Comparison of ENCODE assay signal across 10 mouse cellular contexts in the genomic region with DNA sequence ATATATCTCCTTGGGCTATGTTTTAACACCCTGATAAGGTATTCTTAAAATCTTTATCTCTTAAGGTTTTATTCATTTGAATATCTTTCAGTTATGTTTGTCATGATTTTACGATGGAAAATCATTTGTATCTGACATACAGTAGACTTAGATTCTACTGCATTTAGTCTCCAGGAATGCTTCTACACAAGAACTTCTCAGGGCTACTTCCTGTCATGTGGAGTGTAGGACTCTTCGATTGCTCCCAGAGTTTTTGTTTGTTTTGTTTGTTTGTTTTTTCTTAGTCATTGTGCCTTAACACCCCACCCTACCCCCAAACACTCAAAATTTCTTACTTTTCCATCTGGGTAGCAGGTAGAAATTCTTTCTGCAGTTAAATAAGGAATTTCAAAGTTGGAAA. TPM values are rescaled to one million over a fixed set of nuclear protein-coding genes. Genes with fewer than 3 reads are reported as not detected.
DNase-seq lines count a peak whose midpoint lies in the region; ATAC-seq and TF ChIP-seq lines count a peak whose summit lies in the region.
"Had no signal": no experiment of that assay in that cellular context is flagged by ENCODE, and none has a peak within 500 bp of the region (broad histone marks: within the 10 kb centered on the region; RNA-seq: fewer than 3 reads in every experiment).

No protein-coding gene starts in this region.

- 0 out of 2 replicates have a peak overlapping the region, but pooled peaks have one; percentile 23 for H3K9ac ChIP-seq in embryonic facial prominence, embryonic 15.5 days
- H3K9ac ChIP-seq in limb, embryonic 12.5 days (replicated peaks): no peak overlapping the region
- no peak overlapping the region for H3K9ac ChIP-seq in neural tube, embryonic 15.5 days (replicated peaks)

- no peak for DNase-seq in lung, adult 2 months
- DNase-seq in lung, postnatal 4 days: no peak
- DNase-seq in thymus, adult 2 months: no peak
- DNase-seq in urinary bladder, postnatal 10 days (ENCODE audit: low spot score): no peak
- DNase-seq in gastrocnemius, postnatal 4 days (ENCODE audit: low spot score in 2 of 2): no peak
- DNase-seq: adrenal gland, postnatal 14 days had no signal

- H3K36me3 ChIP-seq in embryonic facial prominence, embryonic 15.5 days: no peaks in the 10 kb centered on the region
- H3K36me3 ChIP-seq in limb, embryonic 12.5 days: no peaks in the 10 kb centered on the region
- H3K36me3 ChIP-seq in neural tube, embryonic 15.5 days: no peaks in the 10 kb centered on the region
- no peaks in the 10 kb centered on the region for H3K36me3 ChIP-seq in thymus, adult 2 months (ENCODE audit: control insufficient read depth, insufficient read depth, low read length)

- peak overlapping the region; percentile 23 for H3K4me3 ChIP-seq in lung, adult 2 months (replicated peaks; ENCODE audit: extremely low read depth, low read depth, low read length)
- peak overlapping the region; percentile 97 for H3K4me3 ChIP-seq in embryonic facial prominence, embryonic 15.5 days (replicated peaks)
- H3K4me3 ChIP-seq in limb, embryonic 12.5 days (replicated peaks): peak overlapping the region; percentile 97
- no peak overlapping the region for H3K4me3 ChIP-seq in neural tube, embryonic 15.5 days (replicated peaks)
- H3K4me3 ChIP-seq in thymus, adult 2 months (ENCODE audit: control insufficient read depth, insufficient read depth, low read length): no peak overlapping the region

- H3K9me3 ChIP-seq in embryonic facial prominence, embryonic 15.5 days (replicated peaks): no peaks in the 10 kb centered on the region
- no peaks in the 10 kb centered on the region for H3K9me3 ChIP-seq in limb, embryonic 12.5 days
- no peaks in the 10 kb centered on the region for H3K9me3 ChIP-seq in neural tube, embryonic 15.5 days (replicated peaks)

- peaks cover 4% of the 10 kb centered on the region; the same call in 1 of the 2 replicates for H3K4me1 ChIP-seq in lung, adult 2 months (ENCODE audit: control insufficient read depth, insufficient read depth, low read length)
- H3K4me1 ChIP-seq in embryonic facial prominence, embryonic 15.5 days: peaks cover 8% of the 10 kb centered on the region
- peaks cover 3% of the 10 kb centered on the region; the same call in 1 of the 2 replicates for H3K4me1 ChIP-seq in limb, embryonic 12.5 days (replicated peaks)
- H3K4me1 ChIP-seq in neural tube, embryonic 15.5 days: peaks cover 13% of the 10 kb centered on the region
- peaks cover 3% of the 10 kb centered on the region; the same call in 1 of the 2 replicates for H3K4me1 ChIP-seq in thymus, adult 2 months (replicated peaks; ENCODE audit: control insufficient read depth, insufficient read depth, low read length)

- no peak overlapping the region for H3K27ac ChIP-seq in embryonic facial prominence, embryonic 15.5 days (replicated peaks)
- no peak overlapping the region for H3K27ac ChIP-seq in limb, embryonic 12.5 days
- no peak overlapping the region for H3K27ac ChIP-seq in neural tube, embryonic 15.5 days (replicated peaks)
- no peak overlapping the region for H3K27ac ChIP-seq in thymus, adult 2 months (ENCODE audit: control insufficient read depth, insufficient read depth, low read length)

- no peak for ATAC-seq in embryonic facial prominence, embryonic 15.5 days (ENCODE audit: insufficient number of reproducible peaks, low FRiP score, low TSS enrichment, low read depth)
- no peak for ATAC-seq in limb, embryonic 12.5 days (ENCODE audit: insufficient number of reproducible peaks, insufficient read depth, low FRiP score, low TSS enrichment, low read depth)
- no peak for ATAC-seq in neural tube, embryonic 15.5 days (ENCODE audit: low FRiP score)

- peak overlapping the region; percentile 69 for H3K4me2 ChIP-seq in embryonic facial prominence, embryonic 15.5 days (replicated peaks)
- H3K4me2 ChIP-seq in limb, embryonic 12.5 days: peak overlapping the region; percentile 79
- H3K4me2 ChIP-seq in neural tube, embryonic 15.5 days: peak overlapping the region; percentile 80

- H3K27me3 ChIP-seq in embryonic facial prominence, embryonic 15.5 days: no peaks in the 10 kb centered on the region
- H3K27me3 ChIP-seq in limb, embryonic 12.5 days: no peaks in the 10 kb centered on the region
- no peaks in the 10 kb centered on the region for H3K27me3 ChIP-seq in neural tube, embryonic 15.5 days (replicated peaks)
- H3K27me3 ChIP-seq in thymus, adult 2 months (ENCODE audit: control insufficient read depth, insufficient read depth, low read length): no peaks in the 10 kb centered on the region

- no peak for TF ChIP-seq CTCF in lung, adult 2 months (IDR thresholded peaks at IDR 0.05; ENCODE audit: insufficient read depth, low read length)
- TF ChIP-seq CTCF in thymus, adult 2 months (IDR thresholded peaks at IDR 0.05; ENCODE audit: borderline replicate concordance, control insufficient read depth, extremely low read depth, insufficient read depth, low read length, poor library complexity): no peak

- TF ChIP-seq POLR2A in lung, adult 2 months (IDR thresholded peaks at IDR 0.05; ENCODE audit: borderline replicate concordance, extremely low read depth, low read depth, low read length): no peak
- TF ChIP-seq POLR2A in thymus, adult 2 months (IDR thresholded peaks at IDR 0.05; ENCODE audit: control insufficient read depth, extremely low read depth, insufficient read depth, low read length, poor library complexity): no peak

- WGBS in lung, adult 2 months: 9% methylated on average over 2 of the region's 2 CpGs
- WGBS in embryonic facial prominence, embryonic 15.5 days: 32% methylated on average over 2 of the region's 2 CpGs
- 49% methylated on average over 2 of the region's 2 CpGs for WGBS in limb, embryonic 12.5 days
- WGBS in neural tube, embryonic 15.5 days: 54% methylated on average over 2 of the region's 2 CpGs
- WGBS in thymus, adult 2 months: 20% methylated on average over 2 of the region's 2 CpGs

RNA-seq across cellular contexts. Expression of a gene that starts 1.0 kb away (rescaled TPM):
- polyA plus RNA-seq in lung, adult 2 months (2012; rRNA removed): 1.7 and 3.6 TPM in 2 replicates
- polyA plus RNA-seq in embryonic facial prominence, embryonic 15.5 days (2015; fragmentation: Nextera tagmentation; extraction: Ambion mirVana): 11.3 and 13.3 TPM in 2 replicates
- 9.8 and 11.4 TPM in 2 replicates for polyA plus RNA-seq in limb, embryonic 12.5 days (2016; fragmentation: Nextera tagmentation; extraction: Ambion mirVana)
- 7.2 and 8.9 TPM in 2 replicates for polyA plus RNA-seq in neural tube, embryonic 15.5 days (2015; fragmentation: Nextera tagmentation; extraction: Ambion mirVana)
- 3.0 and 3.3 TPM in 2 replicates for polyA plus RNA-seq in thymus, adult 2 months (2012; rRNA removed)
- total RNA-seq in gastrocnemius, postnatal 4 days (2021): 1 to 10 TPM; 7.1 to 8.8 TPM

RNA-seq across cellular contexts. Expression of a gene that starts 1.0 kb away (rescaled TPM):
- 15.2 and 21.4 TPM in 2 replicates for polyA plus RNA-seq in lung, adult 2 months (2012; rRNA removed)
- polyA plus RNA-seq in embryonic facial prominence, embryonic 15.5 days (2015; fragmentation: Nextera tagmentation; extraction: Ambion mirVana): 10.4 and 12.2 TPM in 2 replicates
- polyA plus RNA-seq in limb, embryonic 12.5 days (2016; fragmentation: Nextera tagmentation; extraction: Ambion mirVana): 9.1 and 9.8 TPM in 2 replicates
- 9.0 and 10.0 TPM in 2 replicates for polyA plus RNA-seq in neural tube, embryonic 15.5 days (2015; fragmentation: Nextera tagmentation; extraction: Ambion mirVana)
- 24.2 and 34.1 TPM in 2 replicates for polyA plus RNA-seq in thymus, adult 2 months (2012; rRNA removed)
- 10 to 100 TPM; 35.3 to 43.1 TPM for total RNA-seq in gastrocnemius, postnatal 4 days (2021)

RNA-seq across cellular contexts. Expression of a gene that starts 50.8 kb away (rescaled TPM):
- polyA plus RNA-seq in lung, adult 2 months (2012; rRNA removed): not detected in 2 replicates
- not detected in 2 replicates for polyA plus RNA-seq in embryonic facial prominence, embryonic 15.5 days (2015; fragmentation: Nextera tagmentation; extraction: Ambion mirVana)
- polyA plus RNA-seq in limb, embryonic 12.5 days (2016; fragmentation: Nextera tagmentation; extraction: Ambion mirVana): not detected in 2 replicates
- not detected in 2 replicates for polyA plus RNA-seq in neural tube, embryonic 15.5 days (2015; fragmentation: Nextera tagmentation; extraction: Ambion mirVana)
- polyA plus RNA-seq in thymus, adult 2 months (2012; rRNA removed): not detected in 2 replicates
- not detected for total RNA-seq in gastrocnemius, postnatal 4 days (2021)
- total RNA-seq: adrenal gland, postnatal 14 days had no signal
- polyA plus RNA-seq: gonadal fat pad, adult 2 months had no signal

Comparison
In these comparisons a context has a peak if more than half of its experiments do, and no peak if none do; other contexts are left out.
1. H3K4me3 ChIP-seq: peak in lung, adult 2 months (single experiment), embryonic facial prominence, embryonic 15.5 days (single experiment) and limb, embryonic 12.5 days (single experiment); none in neural tube, embryonic 15.5 days (single experiment) and thymus, adult 2 months (single experiment).
2. Peak in every context shown above with its lines, with median percentiles within 50 percentile points of each other: H3K4me2 ChIP-seq.